Mouse (Mus musculus) lung, postnatal 0 days (tissue): ENCODE results near the gene Urah.

Experiments used
- CTCF ChIP-seq: IDR thresholded peaks from 2 replicates; pipeline ENCODE4 v1.5.1; 2016; ENCODE audit warnings: antibody characterized with exemption, mild to moderate bottlenecking
- EP300 ChIP-seq: IDR thresholded peaks from 2 replicates; pipeline ENCODE4 v1.6.1; 2016; ENCODE audit warnings: antibody characterized with exemption, mild to moderate bottlenecking, control low read depth

GRCm38 (mm10) chr7:140833341-140833740 lies 1.5 kb upstream of the Urah start:
- TF ChIP-seq CTCF, result no peak
- TF ChIP-seq EP300, result no peak
